Mouse (Mus musculus) G1E (cell line): ENCODE measurements around the gene Jarid2. TPM values are rescaled to one million over a fixed set of nuclear protein-coding genes. Genes with fewer than 3 reads are reported as not detected.

Source experiments
- ATAC-seq: 2 replicates; pipeline ENCODE4 v1.8.0; 2016; ENCODE audit warnings: mild to moderate bottlenecking; ENCODE audit not compliant: insufficient number of reproducible peaks, poor library complexity, low FRiP score, severe bottlenecking; ENCODE audit errors: extremely low read depth
- DNase-seq: peaks from one replicate; pipeline ENCODE4 v3.0.0; 2012; ENCODE audit warnings: low spot score
- H3K27me3 ChIP-seq: 2 replicates; pipeline ENCODE4 v1.6.1; 2012; ENCODE audit warnings: mild to moderate bottlenecking, low read length, inconsistent platforms; ENCODE audit not compliant: insufficient read depth
- H3K36me3 ChIP-seq: replicated peaks from 2 replicates; pipeline ENCODE3; 2012; ENCODE audit warnings: mild to moderate bottlenecking, inconsistent platforms
- H3K4me1 ChIP-seq: 2 replicates; pipeline ENCODE4 v1.6.1; 2012; ENCODE audit warnings: low read depth, low read length, inconsistent platforms, mixed read lengths; ENCODE audit not compliant: insufficient read depth
- H3K4me3 ChIP-seq: 2 replicates; pipeline ENCODE4 v1.5.1; 2012; ENCODE audit warnings: low read depth, mild to moderate bottlenecking, inconsistent platforms, low read length, moderate library complexity, mixed read lengths
- H3K9me3 ChIP-seq: replicated peaks from 2 replicates; pipeline ENCODE4 v1.6.1; 2012; ENCODE audit warnings: inconsistent platforms
- CTCF ChIP-seq: IDR thresholded peaks from 2 replicates; pipeline ENCODE4 v1.5.1; 2012; ENCODE audit warnings: low read depth, low read length, inconsistent platforms, mixed read lengths
- GATA1 ChIP-seq: IDR thresholded peaks from 2 replicates; pipeline ENCODE4 v1.6.1; 2012; ENCODE audit warnings: borderline replicate concordance, low read length, inconsistent platforms, mixed read lengths
- GATA2 ChIP-seq: IDR thresholded peaks from 2 replicates; pipeline ENCODE4 v1.6.1; 2012; ENCODE audit warnings: low read depth, low read length, inconsistent platforms, borderline replicate concordance
- POLR2AphosphoS5 ChIP-seq: IDR thresholded peaks from 2 replicates; pipeline ENCODE4 v1.6.1; 2012; ENCODE audit warnings: low read depth, low read length, inconsistent platforms; ENCODE audit not compliant: insufficient replicate concordance
- TAL1 ChIP-seq: conservative IDR thresholded peaks from 2 replicates; pipeline ENCODE4 v1.6.1; 2012; ENCODE audit warnings: low read depth, low read length, inconsistent platforms, mixed read lengths
- polyA plus RNA-seq: library from polyadenylated mRNA; stranded (reverse); fragments of >175 nt; gene quantifications from 2 replicates; pipeline ENCODE4 v1.2.3, GENCODE M21; 2012
- total RNA-seq, 2 experiments: library from RNA; stranded (forward) in 1 of 2; stranded (reverse) in 1 of 2; fragments of 200-1000 nt in 1 of 2; fragments of >200 nt in 1 of 2; fragmentation: Nextera tagmentation in 1 of 2; gene quantifications; 2 replicates each; pipeline ENCODE4 v1.2.3; 2014 to 2017

Jarid2 gene
- 93.6 and 104 TPM in 2 replicates for total RNA-seq (2014; fragmentation: Nextera tagmentation)
- 23.4 and 29.9 TPM in 2 replicates for total RNA-seq (2017)
- polyA plus RNA-seq: 39.5 and 42.3 TPM in 2 replicates

DNA sequence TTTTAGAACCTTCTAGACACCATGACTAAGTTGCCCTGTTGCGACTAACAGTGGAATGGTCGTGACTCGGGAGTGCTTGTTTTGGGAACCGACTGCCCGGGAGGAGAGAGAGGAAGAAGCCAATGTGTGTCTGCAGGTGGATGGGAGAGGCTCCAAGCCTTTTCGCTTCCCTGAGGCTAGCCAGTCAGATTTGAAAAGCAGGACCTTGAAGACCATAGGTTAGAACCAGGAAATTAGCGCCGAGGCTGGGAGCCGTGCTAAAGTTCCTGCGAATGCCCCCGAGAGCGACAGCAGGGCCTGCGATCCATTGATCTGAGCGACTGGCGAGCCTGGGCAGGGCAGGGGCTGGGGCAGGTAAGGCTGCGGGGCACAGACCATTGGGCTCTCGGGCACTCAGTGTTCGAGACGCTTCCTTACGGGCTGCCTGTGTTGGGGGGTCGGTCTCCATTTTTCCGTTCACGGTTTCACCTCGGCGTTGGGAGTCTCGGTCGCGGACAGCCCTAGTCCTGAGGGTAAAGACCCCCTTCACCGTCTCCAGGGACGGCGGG lies at the start of gene Jarid2:
Gene Jarid2, plus strand, starts transcription at position 51 of the 548 bp plus-strand sequence.
- no peak for TF ChIP-seq GATA1
- no peak for TF ChIP-seq TAL1
- ATAC-seq (no peak), DNase-seq (peak; percentile 24)
- Histone ChIP-seq H3K36me3 (peaks cover 7% of the 10 kb centered on the region), H3K9me3 (no peaks in the 10 kb centered on the region), H3K4me1 (peaks cover 32% of the 10 kb centered on the region), H3K4me3 (peak within 1 kb of the TSS; percentile 86), H3K27me3 (no peaks in the 10 kb centered on the region)

DNA sequence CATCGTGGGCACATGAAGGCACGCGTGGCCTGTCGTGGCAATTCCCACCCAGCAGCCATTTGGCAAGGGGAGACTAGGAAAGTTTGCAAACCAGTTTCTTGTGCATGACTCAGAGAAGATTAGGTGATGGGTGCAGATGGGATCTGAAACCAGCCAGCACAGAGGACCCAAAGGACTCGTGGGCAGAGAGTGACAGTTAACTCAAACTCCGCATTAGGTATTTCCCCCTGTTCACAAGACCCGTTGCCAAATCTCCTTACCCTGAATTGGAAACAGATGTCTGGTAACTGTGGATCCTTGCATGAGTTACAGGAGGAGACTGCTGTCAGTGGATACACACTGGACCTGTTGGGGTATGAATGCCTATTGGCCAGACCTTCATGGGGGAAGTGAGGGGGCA lies 48.2 kb upstream of the Jarid2 start:
- TF ChIP-seq TAL1 (no peak), GATA1 (no peak), GATA2 (no peak), CTCF (no peak), POLR2AphosphoS5 (no peak)
- no peak for DNase-seq
- Histone ChIP-seq H3K36me3 (no peaks in the 10 kb centered on the region), H3K4me1 (peaks cover 12% of the 10 kb centered on the region), H3K4me3 (no peak overlapping the region), H3K9me3 (no peaks in the 10 kb centered on the region), H3K27me3 (peaks cover 55% of the 10 kb centered on the region)
- ATAC-seq: no peak

DNA sequence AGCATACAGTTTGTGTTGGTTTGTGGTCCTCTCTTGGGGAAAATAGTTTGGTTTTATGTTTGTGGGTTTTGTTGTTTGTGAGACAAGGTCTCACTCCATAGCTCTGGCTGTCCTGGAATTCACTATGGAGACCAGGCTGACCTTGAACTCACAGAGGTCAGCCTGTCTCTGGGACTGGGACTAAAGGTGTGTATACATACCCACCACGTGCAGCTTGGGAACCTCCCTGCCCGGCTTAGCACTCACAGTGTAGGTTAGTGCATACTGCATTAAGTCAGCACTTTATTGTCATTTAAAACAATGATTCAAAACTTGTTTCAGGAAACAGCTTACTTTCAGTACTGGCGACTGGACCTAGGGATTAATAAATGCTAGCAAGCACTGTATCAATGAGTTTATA lies 41.1 kb upstream of the Jarid2 start:
- Histone ChIP-seq H3K36me3 (no peaks in the 10 kb centered on the region), H3K4me3 (no peak overlapping the region), H3K27me3 (peaks cover 26% of the 10 kb centered on the region), H3K4me1 (peaks cover 4% of the 10 kb centered on the region; the same call in 1 of the 2 replicates), H3K9me3 (no peaks in the 10 kb centered on the region)
- DNase-seq (no peak), ATAC-seq (no peak)
- no peak for TF ChIP-seq CTCF
- TF ChIP-seq GATA1: no peak
- no peak for TF ChIP-seq POLR2AphosphoS5
- TF ChIP-seq GATA2: no peak
- no peak for TF ChIP-seq TAL1

DNA sequence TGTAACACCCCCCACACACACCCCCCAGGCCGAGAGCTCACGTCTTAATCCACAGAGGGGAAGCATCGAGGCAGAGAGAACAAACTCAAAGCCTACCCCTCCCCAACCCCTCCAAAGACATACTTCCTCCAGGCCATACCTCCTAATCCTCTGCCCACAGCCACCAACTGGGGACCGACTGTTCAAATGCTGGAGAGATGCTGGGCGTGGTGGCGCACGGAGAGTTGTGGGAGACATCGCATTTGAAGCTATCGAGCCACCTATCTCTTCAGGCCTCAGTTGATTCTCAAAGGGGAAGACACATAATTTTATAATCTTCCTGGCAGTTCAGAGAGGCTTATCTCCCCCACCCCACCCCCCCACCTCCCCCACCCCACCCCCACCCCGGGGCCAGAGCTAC lies 31.6 kb upstream of the Jarid2 start:
- no peak for ATAC-seq
- Histone ChIP-seq H3K9me3 (no peaks in the 10 kb centered on the region), H3K4me1 (peaks cover 16% of the 10 kb centered on the region), H3K27me3 (peaks cover 32% of the 10 kb centered on the region), H3K4me3 (no peak overlapping the region; the same call in 1 of the 2 replicates), H3K36me3 (no peaks in the 10 kb centered on the region)
- TF ChIP-seq GATA1 (no peak), CTCF (no peak), GATA2 (no peak), POLR2AphosphoS5 (no peak), TAL1 (no peak)
- DNase-seq: no peak

DNA sequence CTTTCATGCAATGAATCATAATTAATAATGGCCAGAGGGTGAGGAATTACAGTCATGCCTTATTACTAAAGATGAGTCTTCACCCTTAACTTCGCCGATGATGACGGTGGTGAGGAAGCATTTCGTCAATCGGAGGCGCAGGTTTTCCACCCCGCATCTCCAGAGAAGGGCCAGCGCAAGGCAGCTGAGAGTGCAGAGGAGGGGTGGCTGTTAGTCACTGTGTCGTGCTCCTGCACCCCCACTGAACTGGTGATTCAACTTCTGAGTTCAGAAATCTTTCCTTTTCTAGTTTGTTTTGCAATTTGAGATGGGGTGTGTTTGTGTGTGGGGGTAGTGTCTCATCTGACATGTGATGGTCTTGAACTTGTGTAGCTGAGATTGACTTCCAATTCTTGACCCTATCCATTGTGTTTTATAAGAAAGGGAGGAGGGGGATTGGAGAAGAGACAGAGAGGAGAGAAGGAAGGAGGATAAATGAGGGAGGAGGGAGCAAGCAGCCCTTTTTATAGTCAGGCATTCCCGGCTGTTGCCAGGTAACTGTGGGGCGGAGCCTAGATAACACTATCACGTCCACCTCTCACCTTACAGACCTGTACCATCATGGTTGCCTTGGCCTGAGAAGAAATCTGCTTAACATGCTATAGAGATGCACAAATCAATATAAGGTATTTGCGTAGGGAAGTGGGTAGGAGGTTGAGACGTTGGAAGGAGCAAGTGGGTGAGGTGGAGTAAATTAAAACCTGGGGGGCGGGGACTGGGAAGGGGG lies 25.1 kb upstream of the Jarid2 start:
- no peak overlapping the region for H3K4me3 ChIP-seq
- DNase-seq (no peak), ATAC-seq (no peak)
- peaks cover 16% of the 10 kb centered on the region for H3K27me3 ChIP-seq
- TF ChIP-seq POLR2AphosphoS5: no peak
- no peak for TF ChIP-seq GATA1
- TF ChIP-seq GATA2: no peak
- H3K36me3 ChIP-seq: no peaks in the 10 kb centered on the region
- no peaks in the 10 kb centered on the region for H3K9me3 ChIP-seq
- peaks cover 13% of the 10 kb centered on the region for H3K4me1 ChIP-seq

DNA sequence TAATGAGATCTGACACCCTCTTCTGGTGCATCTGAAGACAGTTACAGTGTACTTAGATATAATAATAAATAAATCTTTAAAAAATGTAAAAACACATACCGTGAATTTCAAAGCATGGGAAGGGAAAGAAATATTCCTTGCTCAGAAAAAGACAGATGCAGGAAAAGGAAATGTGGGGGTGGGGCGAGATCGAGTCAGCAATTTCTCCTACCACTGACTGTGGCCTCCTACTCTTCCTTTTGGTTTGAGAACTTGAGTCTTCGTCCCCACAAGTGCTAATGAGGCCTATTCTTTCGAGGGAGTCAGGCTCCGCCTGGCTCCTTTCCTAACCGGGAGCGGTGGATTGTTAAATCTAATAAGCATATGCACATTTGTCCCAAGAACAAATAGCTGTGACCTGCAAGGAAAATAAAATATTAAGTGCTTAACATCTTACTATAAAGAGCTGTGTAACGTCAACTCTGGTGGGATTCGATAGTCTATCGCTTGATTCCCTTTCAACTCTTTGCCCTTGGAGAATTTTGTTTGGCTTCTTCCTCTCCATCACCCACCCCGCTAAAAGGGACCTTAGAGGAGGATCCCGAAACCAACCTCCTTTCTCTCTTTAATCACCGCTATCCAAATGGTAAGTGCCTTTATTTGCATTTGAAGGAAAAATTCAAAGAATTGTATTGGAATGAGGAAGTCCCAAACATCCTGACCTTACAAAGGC lies 24.1 kb upstream of the Jarid2 start:
- Histone ChIP-seq H3K36me3 (no peaks in the 10 kb centered on the region), H3K4me3 (no peak overlapping the region), H3K27me3 (peaks cover 7% of the 10 kb centered on the region), H3K9me3 (no peaks in the 10 kb centered on the region), H3K4me1 (peaks cover 21% of the 10 kb centered on the region)
- DNase-seq (no peak), ATAC-seq (no peak)
- TF ChIP-seq POLR2AphosphoS5: no peak
- TF ChIP-seq CTCF: no peak
- no peak for TF ChIP-seq TAL1
- no peak for TF ChIP-seq GATA2
- TF ChIP-seq GATA1: no peak
